Mouse (Mus musculus): ENCODE measurements around the gene Prdm1.

Prdm1 gene

DNA sequence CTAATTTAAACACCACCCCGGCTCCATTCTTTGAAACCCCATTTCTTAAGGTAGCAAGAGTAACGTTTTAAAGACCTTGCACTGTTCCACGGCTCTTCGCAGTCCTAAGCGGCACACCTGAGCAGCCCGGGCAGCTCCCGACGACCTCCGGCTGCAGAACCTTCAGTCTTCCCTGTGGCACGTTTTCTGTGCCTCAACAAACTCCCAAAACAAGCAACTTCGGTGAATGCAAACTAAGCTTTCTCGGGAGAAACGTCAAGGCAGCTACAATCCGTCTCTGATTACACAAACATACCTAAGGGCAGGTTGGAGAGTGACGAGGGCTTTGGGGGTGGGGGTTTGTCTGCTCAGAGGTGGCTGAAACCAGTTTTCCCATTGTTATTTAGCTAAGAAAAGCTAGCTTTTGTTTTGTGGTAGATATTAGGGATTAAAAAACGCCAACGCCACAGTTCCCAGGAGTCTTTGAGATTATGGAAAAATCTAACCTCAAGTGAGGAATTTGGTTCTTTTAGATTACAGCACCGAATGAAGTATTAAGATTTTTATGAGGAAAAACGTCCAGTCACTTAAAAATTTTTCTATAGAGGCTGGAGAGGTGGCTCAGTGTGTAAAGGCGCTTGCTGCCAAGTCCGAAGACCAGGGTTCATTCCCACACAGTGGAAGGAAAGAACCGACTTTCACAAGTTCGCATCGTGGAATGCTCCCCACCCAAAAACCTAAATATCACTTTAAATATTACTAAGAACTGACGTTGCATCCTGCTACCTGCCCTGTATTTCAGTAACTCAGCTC, at the start of gene Prdm1:
Gene Prdm1, minus strand, starts transcription at position 211 of the 792 bp plus-strand sequence.
- DNase-seq (ENCODE audit: low spot score), result no peak

DNA sequence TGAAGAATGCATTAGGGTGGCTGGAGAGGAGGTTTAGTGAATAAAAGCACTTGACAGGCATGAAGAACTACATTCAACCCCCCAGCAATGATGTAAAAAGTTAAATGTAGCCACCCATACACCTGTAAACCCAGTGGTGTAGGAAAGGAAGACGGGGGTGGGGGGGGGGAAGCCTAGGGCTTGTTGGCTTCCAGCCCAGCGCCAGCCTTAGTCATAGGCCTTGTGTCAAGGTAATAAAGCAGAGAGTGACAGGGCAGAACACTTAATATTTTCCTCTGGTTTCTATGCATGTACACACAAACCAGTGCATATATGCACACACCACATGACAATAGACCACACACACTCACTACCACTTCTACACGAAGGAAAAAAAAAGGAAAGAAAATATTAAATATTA, 37.7 kb upstream of the Prdm1 start:
- DNase-seq (ENCODE audit: low spot score), result no peak

- DNase-seq (ENCODE audit: low spot score), result no peak
These were observed 36.8 kb upstream of the Prdm1 start for GRCm38 (mm10) chr10:44565109-44565508.

GRCm38 (mm10) chr10:44556845-44557244, 28.5 kb upstream of the Prdm1 start:
- no peak for DNase-seq (ENCODE audit: low spot score)

- DNase-seq (ENCODE audit: low spot score), result no peak
These were observed 27.0 kb upstream of the Prdm1 start for GRCm38 (mm10) chr10:44555317-44555716.

- no peak for DNase-seq (ENCODE audit: low spot score)
These were observed 25.3 kb upstream of the Prdm1 start for GRCm38 (mm10) chr10:44553648-44554047.

DNA sequence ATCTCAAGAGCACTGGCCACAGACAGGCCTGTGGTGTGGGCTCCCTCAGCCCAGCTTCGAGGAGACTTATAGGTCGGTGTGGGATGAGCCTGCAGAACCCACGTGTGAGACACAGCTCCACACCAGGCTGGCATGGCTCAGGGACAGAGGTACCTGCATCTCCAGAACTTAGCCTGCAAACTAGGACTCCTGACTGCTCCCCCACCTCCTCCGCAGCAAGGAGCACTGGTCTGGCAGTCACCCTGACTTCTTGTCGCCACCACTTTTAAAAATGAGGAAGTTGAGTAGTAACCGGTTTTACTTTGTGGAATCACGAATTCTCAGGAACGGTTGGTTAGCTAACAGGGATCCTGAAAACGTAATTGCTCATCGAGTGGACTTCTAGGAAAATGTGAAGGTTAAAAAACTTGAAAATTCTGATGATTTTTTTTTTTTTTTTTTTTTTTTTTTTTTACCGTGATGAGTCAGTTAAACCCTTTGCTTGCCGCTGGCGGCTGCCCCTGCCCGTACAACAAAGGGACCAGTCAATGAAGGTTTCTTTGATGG, 10.8 kb upstream of the Prdm1 start:
- DNase-seq (ENCODE audit: low spot score), result no peak

DNA sequence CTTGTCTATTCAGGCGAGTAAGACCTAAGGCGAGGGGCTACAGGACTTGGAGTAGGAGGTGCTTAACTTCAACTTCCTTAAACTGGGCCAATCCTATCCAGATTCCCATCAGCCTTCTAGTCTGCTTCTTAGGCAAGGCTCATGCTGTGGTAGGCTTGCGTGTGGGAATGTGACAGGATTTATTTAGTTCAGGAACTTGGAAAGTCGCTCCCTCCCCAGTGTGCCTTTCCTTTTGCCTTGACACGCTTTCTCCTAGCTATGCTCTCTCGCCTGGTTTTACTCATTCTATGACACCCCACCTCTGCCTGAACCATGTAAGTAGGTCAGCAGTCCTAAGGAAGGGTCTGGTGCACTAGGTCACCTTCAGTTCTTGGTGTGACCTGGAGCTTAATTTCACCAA, 9.8 kb upstream of the Prdm1 start:
- no peak for DNase-seq (ENCODE audit: low spot score)

- DNase-seq (ENCODE audit: low spot score), result no peak
These were observed 1.7 kb upstream of the Prdm1 start for GRCm38 (mm10) chr10:44530067-44530360.

DNA sequence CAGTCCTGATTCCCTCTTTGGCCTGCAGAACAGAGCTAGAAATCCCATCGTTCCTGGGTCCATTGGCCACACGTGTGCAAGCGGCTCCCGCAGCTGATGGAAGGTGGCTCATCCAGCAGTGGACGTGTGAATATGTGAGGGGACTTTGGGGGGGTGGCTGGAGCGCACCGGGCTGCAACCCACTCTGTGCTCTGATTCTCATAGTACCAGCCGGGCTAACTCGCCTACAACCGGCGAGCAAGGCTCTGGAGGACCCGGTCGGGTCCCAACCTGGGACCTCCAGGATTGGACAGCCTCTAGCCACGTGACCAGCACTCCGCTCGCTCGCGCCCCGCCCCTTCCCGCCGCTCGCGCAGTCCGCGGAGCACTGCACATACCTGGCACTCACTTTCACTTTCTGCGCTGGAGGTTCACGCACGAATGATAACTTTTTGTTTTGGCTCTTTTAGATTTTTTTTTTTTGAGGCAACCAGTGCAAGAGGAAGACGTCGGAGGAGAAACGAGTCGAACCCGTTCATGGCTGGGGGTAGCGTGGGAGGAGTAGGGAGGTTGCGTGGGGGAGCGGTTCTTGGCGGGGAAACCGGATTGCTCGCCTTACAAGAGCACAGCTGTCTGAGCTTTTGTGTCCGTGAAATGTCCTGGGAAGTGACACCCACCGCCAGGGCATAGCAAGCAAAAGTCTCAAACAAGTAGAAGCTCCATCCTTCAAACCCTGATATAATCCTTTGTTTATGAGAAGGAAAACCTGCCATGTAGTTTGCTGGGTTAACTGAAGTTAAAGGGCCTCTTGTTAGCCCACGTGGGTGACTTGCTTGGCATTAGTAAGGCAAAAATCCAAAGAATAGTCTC, 1.1 kb upstream of the Prdm1 start:
- peak; percentile 57 for DNase-seq (ENCODE audit: low spot score)

GRCm38 (mm10) chr10:44527651-44528050, 650 bp downstream of the Prdm1 start:
- DNase-seq (ENCODE audit: low spot score), result no peak

- DNase-seq (ENCODE audit: low spot score), result peak; percentile 25
These were observed 1.3 kb downstream of the Prdm1 start for GRCm38 (mm10) chr10:44526751-44527591.

DNA sequence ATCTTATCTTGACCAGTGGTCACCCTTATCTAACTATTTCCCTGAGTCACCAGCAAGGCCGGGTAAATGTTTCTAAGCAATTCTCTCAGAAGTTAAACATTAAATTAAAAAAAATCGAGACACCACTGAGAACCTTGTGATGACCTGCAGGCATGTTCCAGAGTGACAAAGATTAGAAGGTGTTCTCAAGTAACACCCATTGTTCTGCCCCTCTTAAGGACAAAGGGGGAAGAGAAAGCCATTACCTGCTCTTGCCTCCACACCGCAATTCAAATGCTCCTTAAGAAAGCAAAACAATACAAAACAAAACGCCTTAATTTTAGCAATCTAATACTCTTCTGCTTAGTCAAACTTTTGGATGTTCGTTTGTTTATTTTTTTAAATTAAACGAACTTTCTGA, 8.1 kb downstream of the Prdm1 start:
- no peak for DNase-seq (ENCODE audit: low spot score)

GRCm38 (mm10) chr10:44518631-44519030, 9.7 kb downstream of the Prdm1 start:
- no peak for DNase-seq (ENCODE audit: low spot score)

DNA sequence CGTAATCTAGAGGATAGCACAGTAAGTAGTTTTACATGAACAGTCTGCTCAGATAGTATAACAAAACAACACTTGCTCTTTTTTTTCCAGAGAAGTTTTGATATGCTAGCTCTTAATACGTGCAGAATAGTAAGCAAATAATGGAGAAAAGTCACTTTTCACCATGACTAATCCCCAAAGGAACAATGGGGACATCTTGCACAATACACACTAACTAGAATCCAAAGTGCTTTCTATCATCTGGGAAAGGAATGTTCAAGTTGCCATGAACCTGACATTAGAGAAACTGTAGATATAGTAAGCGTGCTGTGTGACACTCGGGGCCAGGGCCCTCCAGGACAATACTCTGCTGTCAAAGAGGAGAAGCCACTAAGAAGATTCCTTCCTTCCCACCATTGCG, 15.2 kb downstream of the Prdm1 start:
- no peak for DNase-seq (ENCODE audit: low spot score)

DNA sequence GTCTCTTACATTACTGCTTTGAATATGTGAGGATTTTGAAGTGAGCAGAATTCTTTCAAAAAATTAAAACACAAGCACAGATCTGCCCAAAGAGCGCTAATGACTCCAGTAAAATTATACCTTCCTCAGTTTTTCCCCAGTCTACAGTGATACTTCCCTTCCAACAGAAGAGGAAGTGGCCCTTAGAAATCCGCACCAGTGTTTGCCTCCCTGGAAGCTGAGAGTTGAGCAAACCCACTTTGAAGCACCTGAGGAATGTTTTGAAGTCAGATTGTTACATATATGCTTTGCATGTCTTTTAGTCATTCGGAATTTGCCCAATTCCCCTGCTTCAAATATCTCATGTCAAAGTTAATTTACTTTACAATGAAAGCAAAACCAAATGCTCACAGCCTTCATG, 17.3 kb downstream of the Prdm1 start:
- no peak for DNase-seq (ENCODE audit: low spot score)

DNA sequence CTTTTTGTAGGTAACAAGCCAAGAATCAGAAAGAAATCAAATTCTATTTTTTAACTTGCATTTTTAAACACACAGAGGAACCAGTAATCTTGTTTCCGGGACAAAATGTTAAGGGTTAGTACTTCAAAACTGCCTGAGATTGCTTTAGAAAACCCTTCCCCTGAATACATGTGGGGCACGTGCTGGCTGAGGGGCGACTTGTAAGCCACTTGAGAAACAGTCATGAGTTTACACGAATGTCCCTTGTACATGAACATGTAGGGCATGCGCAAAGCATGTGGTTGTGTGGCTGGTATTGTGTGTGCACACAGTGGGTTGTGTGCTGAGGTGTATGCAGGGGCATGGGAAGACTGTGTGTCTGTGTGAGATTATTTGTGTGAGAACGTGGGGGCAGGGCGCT, 19.7 kb downstream of the Prdm1 start:
- no peak for DNase-seq (ENCODE audit: low spot score)

DNA sequence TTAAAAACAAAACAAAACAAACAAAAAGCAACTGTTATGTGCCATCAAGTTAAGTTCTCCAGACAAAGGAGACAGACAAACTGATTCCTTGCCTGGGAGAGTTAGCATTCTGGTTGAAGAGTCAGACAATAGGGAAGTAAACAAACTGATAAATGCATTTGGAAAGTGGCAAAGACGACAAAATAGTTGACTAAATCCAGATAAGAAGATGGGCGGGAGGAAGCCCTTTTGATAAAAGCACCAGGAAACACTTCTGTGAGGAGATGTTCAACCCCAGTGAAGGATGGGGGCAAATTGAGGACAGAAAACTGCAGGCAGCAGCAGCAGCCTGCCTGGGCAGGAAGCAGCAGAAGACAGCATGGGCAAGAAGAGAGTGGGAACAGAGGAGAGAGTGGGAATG, 20.3 kb downstream of the Prdm1 start:
- no peak for DNase-seq (ENCODE audit: low spot score)

- DNase-seq (ENCODE audit: low spot score), result no peak
These were observed 25.4 kb downstream of the Prdm1 start for GRCm38 (mm10) chr10:44502891-44503290.

GRCm38 (mm10) chr10:44499897-44500519, 28.3 kb downstream of the Prdm1 start:
- no peak for DNase-seq (ENCODE audit: low spot score)

GRCm38 (mm10) chr10:44493818-44494492, 34.3 kb downstream of the Prdm1 start:
- DNase-seq (ENCODE audit: low spot score), result no peak

Data from ovary, postnatal 10 days (tissue).